Mouse (Mus musculus) large intestine, adult 2 months (tissue): Measurements from ENCODE around the gene Ptk7. TPM values are rescaled to one million over a fixed set of nuclear protein-coding genes. Genes with fewer than 3 reads are reported as not detected.

Source experiments
- DNase-seq: peaks from one replicate; pipeline ENCODE4 v3.0.0-alpha.2; 2012; ENCODE audit warnings: low read depth, low spot score
- WGBS: fragments of 180-500 bp; shearing (Covaris S2); methylation state at CpG from one replicate; pipeline ENCODE4 v1.1.7; 2018; 5-methylcytosine and 5-hydroxymethylcytosine counted together
- polyA plus RNA-seq: library from polyadenylated mRNA; depleted of rRNA; stranded (reverse); fragments of >200 nt; gene quantifications from 2 replicates; pipeline ENCODE4 v1.2.3, GENCODE M21; 2012

The Ptk7 gene
- polyA plus RNA-seq, 1 experiment, result 6.6 TPM

DNA sequence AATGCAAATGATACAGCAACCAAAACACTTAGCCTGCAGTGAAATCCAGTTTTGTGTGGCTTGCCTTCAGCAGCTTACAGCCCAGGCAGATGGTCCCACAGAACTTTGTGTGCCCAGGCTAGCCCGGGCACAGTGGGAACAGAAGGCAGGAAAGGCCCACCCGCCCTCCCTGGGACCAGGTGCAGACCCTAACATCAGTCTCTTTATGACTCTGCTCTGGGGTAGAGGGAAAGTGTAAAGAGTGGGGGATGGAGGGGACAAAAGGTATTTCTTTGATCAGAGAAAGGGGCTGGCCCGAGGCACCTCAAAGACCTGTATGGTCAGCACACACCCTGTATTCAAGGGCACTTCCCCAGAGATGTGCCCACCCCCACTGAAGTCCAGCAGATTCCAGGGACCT lies 16.1 kb downstream of the Ptk7 start:
- WGBS, result 64% methylated on average over 3 of the region's 3 CpGs
- DNase-seq, result no peak

DNA sequence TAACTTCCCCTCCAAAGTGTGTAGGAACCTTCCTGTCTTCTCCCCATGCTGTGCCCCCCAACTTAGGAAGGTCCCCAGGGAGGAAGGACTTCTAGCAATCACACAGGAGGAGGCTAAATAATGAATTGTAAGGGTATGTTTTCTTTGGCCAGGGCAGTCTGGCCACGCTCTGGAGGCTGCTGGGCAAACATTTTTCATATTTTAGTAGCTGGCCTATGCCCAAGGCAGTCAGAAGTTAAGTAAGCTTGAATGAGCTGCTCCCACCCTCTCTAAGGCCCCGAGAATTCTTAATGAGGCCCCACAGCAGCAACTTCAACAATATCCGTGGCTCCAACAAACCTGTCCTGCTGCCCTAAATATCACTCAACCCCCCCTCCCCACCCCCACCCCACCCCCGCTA lies 16.5 kb downstream of the Ptk7 start:
- WGBS, result 37% methylated on average over 4 of the region's 4 CpGs
- DNase-seq, result no peak

GRCm38 (mm10) chr17:46612189-46612588 lies 17.1 kb downstream of the Ptk7 start:
- no peak for DNase-seq
- WGBS, result 66% methylated on average over 2 of the region's 2 CpGs

DNA sequence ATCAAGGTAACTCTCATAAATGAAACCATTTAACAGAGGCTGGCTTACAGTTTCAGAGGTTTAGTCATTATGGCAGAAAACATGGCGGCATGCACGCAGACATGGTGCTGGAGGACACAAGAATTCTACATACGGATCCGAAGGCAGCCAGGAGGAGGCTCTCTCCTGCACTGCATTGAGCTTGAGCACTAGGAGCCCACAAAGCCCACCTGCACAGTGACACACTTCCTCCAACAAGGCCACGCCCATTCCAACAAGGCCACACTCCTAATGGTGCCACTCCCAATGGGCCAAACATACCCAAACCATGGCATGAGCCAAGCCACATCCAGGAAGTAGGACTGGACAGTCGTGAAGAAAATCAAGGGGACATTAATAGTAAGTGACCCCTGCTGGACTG lies 18.0 kb downstream of the Ptk7 start:
- no peak for DNase-seq
- WGBS, result 87% methylated on average over 6 of the region's 6 CpGs

DNA sequence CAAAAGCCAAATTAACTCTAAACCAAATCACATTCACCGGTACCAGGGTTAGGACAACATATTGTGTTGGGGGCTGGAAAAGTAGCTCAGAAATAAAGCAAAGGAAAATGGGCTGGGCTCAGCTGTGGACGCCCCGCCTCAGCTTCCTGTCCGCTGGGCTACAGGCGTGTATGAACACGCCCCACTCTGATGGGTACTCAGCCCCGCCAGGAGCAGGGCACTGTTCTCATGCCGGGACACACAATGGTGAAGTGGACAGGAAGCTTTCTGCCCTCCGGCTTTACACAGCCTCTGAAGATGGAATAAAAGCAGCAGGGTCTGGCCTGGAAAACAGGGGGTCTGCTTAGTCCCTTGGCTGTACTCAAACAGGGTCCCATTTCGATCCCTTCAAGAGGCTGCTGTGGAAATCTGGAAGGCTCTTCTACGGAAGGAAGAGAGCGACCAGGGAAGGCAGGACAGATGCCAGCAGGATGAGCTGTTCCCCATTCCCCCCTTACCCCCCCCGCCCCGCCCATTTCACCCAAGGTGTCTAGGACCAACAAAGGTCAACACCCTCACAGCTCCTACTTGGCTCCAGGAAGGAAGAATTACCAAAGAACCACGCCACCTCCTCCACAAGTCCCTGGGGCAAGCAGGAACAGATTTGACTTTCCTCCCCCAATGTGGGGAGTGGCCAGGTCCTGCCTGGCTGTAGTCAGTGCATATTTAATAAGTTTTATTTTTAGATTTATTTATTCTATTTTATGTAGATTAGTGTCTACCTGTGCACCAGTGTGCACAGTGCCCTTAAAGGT lies 19.4 kb downstream of the Ptk7 start:
- no peak for DNase-seq
- WGBS, result 10% methylated on average over 15 of the region's 15 CpGs

- WGBS, result 86% methylated on average over 12 of the region's 12 CpGs
- DNase-seq, result no peak
Observed at GRCm38 (mm10) chr17:46605987-46606386, 23.3 kb downstream of the Ptk7 start.

GRCm38 (mm10) chr17:46605126-46605525 lies 24.2 kb downstream of the Ptk7 start:
- 85% methylated on average over 5 of the region's 5 CpGs for WGBS

DNA sequence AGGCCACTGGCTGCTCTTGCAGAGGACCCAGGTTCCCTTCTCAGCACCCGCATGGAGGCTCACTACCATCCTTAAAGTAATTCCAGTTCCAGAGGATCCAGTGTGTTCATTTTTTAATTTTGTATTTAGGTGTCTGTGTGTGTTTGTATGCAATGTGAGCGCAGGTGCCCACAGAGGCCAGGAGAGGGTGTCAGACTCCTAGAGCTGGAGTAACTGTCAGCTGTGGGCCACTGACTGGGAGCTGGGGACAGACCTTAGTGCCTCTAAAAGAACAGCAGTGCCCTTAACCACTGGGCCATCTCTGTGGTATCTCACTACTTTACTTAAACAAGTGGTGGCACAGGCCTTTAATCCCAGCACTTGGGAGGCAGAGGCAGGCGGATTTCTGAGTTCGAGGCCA lies 26.1 kb downstream of the Ptk7 start:
- 93% methylated on average over 4 of the region's 4 CpGs for WGBS
- DNase-seq, result no peak

More at GRCm38 (mm10) chr17:46605126-46605525, 24.2 kb downstream of the Ptk7 start:
- DNase-seq, result no peak

DNA sequence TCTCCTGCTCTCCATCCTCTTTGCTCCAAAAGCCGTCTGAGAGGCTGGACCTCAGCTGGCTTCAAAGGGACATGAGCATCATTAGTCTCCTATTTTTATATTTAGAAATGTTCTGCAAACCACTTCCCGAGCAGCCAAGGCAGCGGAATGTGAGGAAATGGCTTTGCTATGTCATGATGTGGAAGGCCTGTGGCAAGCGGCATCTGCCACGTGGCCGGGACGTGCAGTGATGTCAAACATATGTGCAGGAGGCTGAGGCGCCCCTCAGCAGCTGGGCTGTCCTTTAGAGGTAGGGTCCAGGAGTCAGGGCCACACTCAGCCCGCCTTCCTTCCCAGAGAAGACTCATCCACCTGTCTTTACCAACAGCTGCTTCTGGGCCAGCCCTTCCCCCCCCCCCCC lies 27.1 kb downstream of the Ptk7 start:
- DNase-seq, result no peak
- 62% methylated on average over 9 of the region's 9 CpGs for WGBS

DNA sequence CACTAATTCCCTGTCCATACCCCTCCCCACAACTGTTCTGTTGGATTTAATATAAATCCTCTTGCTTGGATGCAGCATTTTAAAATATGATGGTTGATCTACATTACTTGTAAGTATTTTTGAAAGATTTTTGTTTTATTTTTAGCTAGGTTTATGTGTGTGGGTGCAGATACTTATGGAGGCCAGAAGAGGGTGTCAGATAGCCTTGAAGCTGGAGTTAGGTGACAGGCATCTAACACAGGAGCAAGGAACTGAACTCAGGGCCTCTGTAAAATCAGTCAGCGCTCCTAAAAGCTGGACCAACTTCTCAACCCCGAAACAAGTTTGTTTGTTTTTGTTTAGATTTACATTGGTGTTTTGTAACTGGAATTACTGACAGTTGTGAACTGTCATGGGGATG lies 28.7 kb downstream of the Ptk7 start:
- WGBS, result 89% methylated on average over 2 of the region's 2 CpGs
- no peak for DNase-seq

GRCm38 (mm10) chr17:46598963-46599362 lies 30.3 kb downstream of the Ptk7 start:
- DNase-seq, result no peak
- WGBS, result 81% methylated on average over 4 of the region's 4 CpGs

DNA sequence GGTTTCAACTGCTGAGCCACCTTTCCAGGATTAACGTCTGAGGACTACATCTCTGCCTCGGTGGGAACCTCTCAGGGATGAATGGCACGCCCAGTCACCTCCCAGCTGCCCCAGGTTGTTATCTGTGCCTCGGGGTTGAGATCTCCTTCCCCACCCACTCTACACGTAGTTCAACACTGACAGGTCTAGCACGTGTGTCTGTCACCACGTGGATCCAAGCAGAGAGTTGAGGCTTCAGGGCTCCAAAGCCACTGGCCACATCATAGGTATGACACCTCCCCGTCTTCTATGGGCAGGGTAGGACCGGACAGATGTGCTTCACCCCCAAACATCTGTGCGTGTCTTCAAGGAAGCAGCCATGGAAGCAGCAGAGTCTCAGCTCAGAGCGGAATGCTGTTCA lies 31.3 kb downstream of the Ptk7 start:
- no peak for DNase-seq
- WGBS, result 69% methylated on average over 11 of the region's 11 CpGs

DNA sequence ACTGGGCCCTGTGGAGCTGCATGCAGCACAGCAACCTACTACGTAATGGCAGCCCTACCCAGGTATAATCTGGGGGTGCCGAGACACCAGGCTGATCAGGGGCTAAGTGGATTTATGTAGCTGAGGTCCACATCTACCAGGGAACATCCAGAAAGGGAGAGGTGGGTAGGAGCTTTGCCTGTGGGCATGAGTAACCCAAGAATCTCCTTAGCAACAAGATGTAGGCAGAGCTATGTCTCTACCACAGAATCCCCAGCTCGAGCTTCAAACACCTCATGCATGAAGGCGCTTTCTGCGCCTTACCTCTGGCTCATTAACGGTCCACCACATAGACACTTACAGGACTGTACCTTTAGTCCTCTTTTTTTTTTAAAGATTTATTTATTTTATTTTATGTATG lies 34.0 kb downstream of the Ptk7 start:
- 89% methylated on average over 6 of the region's 6 CpGs for WGBS
- no peak for DNase-seq

- WGBS, result 78% methylated on average over 9 of the region's 9 CpGs
- no peak for DNase-seq
Observed at GRCm38 (mm10) chr17:46594606-46595005, 34.7 kb downstream of the Ptk7 start.

DNA sequence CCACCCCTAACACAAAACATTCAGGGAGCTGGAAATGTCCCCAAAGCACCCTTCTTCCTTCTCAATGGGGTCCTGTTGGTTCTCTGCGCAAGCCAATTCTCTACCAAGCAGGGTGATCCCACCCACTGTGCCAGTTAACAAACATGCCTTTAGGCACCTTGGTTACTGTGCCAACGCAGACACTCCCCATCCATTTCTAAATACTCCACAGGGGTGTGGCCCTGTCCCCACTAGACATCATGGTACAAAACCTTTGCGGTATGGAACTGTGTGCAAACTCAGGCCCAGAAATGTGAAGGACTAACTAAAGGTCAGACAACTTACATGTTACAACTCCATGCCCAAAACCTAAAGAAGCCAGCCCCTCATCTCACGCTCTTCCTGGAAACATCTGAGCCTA lies 36.2 kb downstream of the Ptk7 start:
- 45% methylated on average over 4 of the region's 4 CpGs for WGBS
- DNase-seq, result no peak

- 75% methylated on average over 19 of the region's 19 CpGs for WGBS
- no peak for DNase-seq
Observed at GRCm38 (mm10) chr17:46591406-46591805, 37.9 kb downstream of the Ptk7 start.

DNA sequence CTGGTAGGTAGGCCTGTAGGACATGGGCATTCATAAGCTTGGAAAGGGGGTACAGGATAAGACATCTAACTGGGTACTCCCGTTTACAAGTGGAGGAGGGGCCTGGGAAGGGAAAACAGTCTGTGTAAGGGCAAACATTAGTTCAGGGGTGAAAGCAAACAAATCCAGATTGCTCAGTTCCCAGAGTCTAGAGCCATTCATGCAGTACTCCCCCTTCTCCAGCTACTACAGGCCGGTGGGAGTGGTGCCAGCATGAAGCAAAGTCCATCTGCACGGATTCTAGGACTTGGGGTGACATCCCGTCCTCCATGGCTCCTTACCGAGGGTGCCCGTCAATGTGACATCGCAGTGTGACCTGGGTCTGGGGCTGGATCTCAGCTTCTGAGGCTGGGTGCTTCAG lies 38.9 kb downstream of the Ptk7 start:
- 41% methylated on average over 7 of the region's 7 CpGs for WGBS
- no peak for DNase-seq

GRCm38 (mm10) chr17:46589635-46590314 lies 39.5 kb downstream of the Ptk7 start:
- no peak for DNase-seq
- WGBS, result 84% methylated on average over 16 of the region's 16 CpGs

GRCm38 (mm10) chr17:46588913-46589312 lies 40.4 kb downstream of the Ptk7 start:
- no peak for DNase-seq
- 96% methylated on average over 6 of the region's 6 CpGs for WGBS

DNA sequence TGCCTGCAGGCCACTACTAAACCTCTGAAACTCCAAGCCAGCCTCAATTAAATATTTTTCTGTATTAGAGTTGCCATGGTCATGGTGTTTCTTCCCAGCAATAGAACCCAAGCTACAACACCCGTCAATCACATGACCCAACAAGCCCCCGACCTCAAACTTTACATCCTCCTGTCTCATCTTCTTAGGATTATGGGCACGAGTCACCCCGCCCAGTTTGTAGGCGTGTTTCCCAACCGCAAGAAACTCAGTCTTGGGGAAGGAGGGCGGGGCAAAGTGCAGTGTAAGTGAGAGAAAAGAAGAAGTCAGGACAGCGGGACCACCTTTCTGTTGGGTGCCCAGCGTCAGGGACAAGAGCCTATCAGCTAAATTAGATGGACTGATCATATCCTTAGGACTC lies 41.1 kb downstream of the Ptk7 start:
- DNase-seq, result no peak
- 50% methylated on average over 9 of the region's 9 CpGs for WGBS

- 87% methylated on average over 8 of the region's 8 CpGs for WGBS
- DNase-seq, result no peak
Observed at GRCm38 (mm10) chr17:46586327-46586726, 43.0 kb downstream of the Ptk7 start.
